Mouse (Mus musculus) liver, adult (tissue): ENCODE measurements around the gene Sh2d1b1.

Experiments
- GATA4 ChIP-seq: IDR thresholded peaks from 2 replicates; pipeline ENCODE4 v1.6.1; 2014; ENCODE audit warnings: mild to moderate bottlenecking, low read length; ENCODE audit not compliant: insufficient replicate concordance

The Sh2d1b1 gene

GRCm38 (mm10) chr1:170303103-170303502, 26.0 kb downstream of the Sh2d1b1 start:
- no peak for TF ChIP-seq GATA4

GRCm38 (mm10) chr1:170305002-170305401, 27.9 kb downstream of the Sh2d1b1 start:
- TF ChIP-seq GATA4, result no peak

- no peak for TF ChIP-seq GATA4
Measured at GRCm38 (mm10) chr1:170306232-170306631, 29.1 kb downstream of the Sh2d1b1 start, which contains the start of gene Gm7694. TSS of gene Gm7694 (minus strand) at chr1:170306332.

- no peak for TF ChIP-seq GATA4
Measured at GRCm38 (mm10) chr1:170308503-170308902, 31.4 kb downstream of the Sh2d1b1 start, which contains the start of gene Spata46. TSS of gene Spata46 (plus strand) at chr1:170308803.

GRCm38 (mm10) chr1:170311431-170311830, 34.3 kb downstream of the Sh2d1b1 start:
- no peak for TF ChIP-seq GATA4

GRCm38 (mm10) chr1:170322046-170322445, 44.9 kb downstream of the Sh2d1b1 start:
- TF ChIP-seq GATA4, result no peak

- TF ChIP-seq GATA4, result no peak
Measured at GRCm38 (mm10) chr1:170323001-170323400, 45.9 kb downstream of the Sh2d1b1 start.

- TF ChIP-seq GATA4, result no peak
Measured at GRCm38 (mm10) chr1:170324312-170324711, 47.2 kb downstream of the Sh2d1b1 start.

- TF ChIP-seq GATA4, result no peak; the same call in 1 of the 2 replicates
Measured at GRCm38 (mm10) chr1:170325277-170325676, 48.2 kb downstream of the Sh2d1b1 start.

GRCm38 (mm10) chr1:170331926-170332325, 54.8 kb downstream of the Sh2d1b1 start:
- TF ChIP-seq GATA4, result no peak

GRCm38 (mm10) chr1:170332775-170333174, 55.7 kb downstream of the Sh2d1b1 start:
- TF ChIP-seq GATA4, result no peak
